In the genomic region with DNA sequence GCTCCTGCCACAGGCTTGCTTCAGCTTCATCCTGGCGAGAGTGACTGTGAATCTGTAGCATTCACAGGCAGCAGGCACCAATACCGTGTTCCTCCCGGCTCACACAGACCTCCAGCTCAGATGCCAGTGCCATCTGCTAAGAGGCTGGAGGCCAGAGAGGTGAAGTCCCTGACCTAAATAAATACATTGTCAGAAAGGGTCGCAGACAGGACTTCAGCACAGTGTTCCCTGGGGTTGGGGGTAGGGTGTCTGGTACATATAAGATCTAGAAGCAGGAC, we compare ENCODE assay signal across 9 mouse cellular contexts. TPM values are rescaled to one million over a fixed set of nuclear protein-coding genes. Genes with fewer than 3 reads are reported as not detected.
A peak's percentile ranks its signal among the peaks of the same experiment; 100 is the strongest.
DNase-seq lines count a peak whose midpoint lies in the region; ATAC-seq and TF ChIP-seq lines count a peak whose summit lies in the region.
"Had no signal": no experiment of that assay in that cellular context is flagged by ENCODE, and none has a peak within 500 bp of the region (broad histone marks: within the 10 kb centered on the region; RNA-seq: fewer than 3 reads in every experiment).

No protein-coding gene starts in this region.

- peak overlapping the region; percentile 22 for H3K4me2 ChIP-seq in embryonic facial prominence, embryonic 11.5 days (ENCODE audit: low read depth, low read length)
- H3K4me2 ChIP-seq in intestine, embryonic 16.5 days (ENCODE audit: low read depth, low read length), result peak overlapping the region; percentile 83; the same call in 1 of the 2 replicates
- peak overlapping the region; percentile 76 for H3K4me2 ChIP-seq in neural tube, embryonic 13.5 days

- no peak for DNase-seq in left cerebral cortex, adult 2 months (ENCODE audit: extremely low spot score in 1 of 2, low spot score in 2 of 2)
- DNase-seq in left cerebral cortex, postnatal 10 days (ENCODE audit: extremely low spot score in 1 of 2, low spot score in 2 of 2), result no peak
- DNase-seq in embryonic facial prominence, embryonic 11.5 days (ENCODE audit: low spot score), result no peak
- no peak for DNase-seq in frontal cortex, postnatal 10 days (ENCODE audit: low spot score in 2 of 2)
- no peak for DNase-seq in thymus, adult 2 months

- no peak for TF ChIP-seq POLR2A in thymus, adult 2 months (IDR thresholded peaks at IDR 0.05; ENCODE audit: control insufficient read depth, extremely low read depth, insufficient read depth, low read length, poor library complexity)

- H3K36me3 ChIP-seq in embryonic facial prominence, embryonic 11.5 days (replicated peaks; ENCODE audit: control insufficient read depth, insufficient read depth, low read depth, low read length), result no peaks in the 10 kb centered on the region
- H3K36me3 ChIP-seq in intestine, embryonic 16.5 days (ENCODE audit: control insufficient read depth, insufficient read depth, low read length), result no peaks in the 10 kb centered on the region
- 0 out of 2 replicates have a peak, but pooled peaks cover 2% of the 10 kb centered on the region for H3K36me3 ChIP-seq in neural tube, embryonic 13.5 days
- no peaks in the 10 kb centered on the region for H3K36me3 ChIP-seq in thymus, adult 2 months (ENCODE audit: control insufficient read depth, insufficient read depth, low read length)

- H3K9ac ChIP-seq in embryonic facial prominence, embryonic 11.5 days (replicated peaks; ENCODE audit: low read length), result peak overlapping the region; percentile 1
- H3K9ac ChIP-seq in intestine, embryonic 16.5 days (ENCODE audit: low read depth, low read length), result peak overlapping the region; percentile 5; the same call in 1 of the 2 replicates
- peak overlapping the region; percentile 85 for H3K9ac ChIP-seq in neural tube, embryonic 13.5 days

- peak overlapping the region; percentile 95 for H3K27ac ChIP-seq in left cerebral cortex, adult 2 months
- peak overlapping the region; percentile 77 for H3K27ac ChIP-seq in embryonic facial prominence, embryonic 11.5 days (replicated peaks; ENCODE audit: low read depth, low read length)
- peak overlapping the region; percentile 66 for H3K27ac ChIP-seq in intestine, embryonic 16.5 days (ENCODE audit: low read length)
- H3K27ac ChIP-seq in neural tube, embryonic 13.5 days (replicated peaks), result peak overlapping the region; percentile 93
- no peak overlapping the region for H3K27ac ChIP-seq in thymus, adult 2 months (ENCODE audit: control insufficient read depth, insufficient read depth, low read length)

- no peak for ATAC-seq in embryonic facial prominence, embryonic 11.5 days (replicated peaks; ENCODE audit: insufficient number of reproducible peaks, low FRiP score, low TSS enrichment, low read depth)
- no peak for ATAC-seq in intestine, embryonic 16.5 days
- no peak for ATAC-seq in neural tube, embryonic 13.5 days (ENCODE audit: low read depth)
- ATAC-seq in frontal cortex, adult (ENCODE audit: low TSS enrichment), result no peak
- ATAC-seq: Patski had no signal

- peaks cover 18% of the 10 kb centered on the region for H3K4me1 ChIP-seq in embryonic facial prominence, embryonic 11.5 days (ENCODE audit: control insufficient read depth, insufficient read depth, low read length)
- H3K4me1 ChIP-seq in intestine, embryonic 16.5 days (ENCODE audit: control insufficient read depth, insufficient read depth, low read length), result peaks cover 79% of the 10 kb centered on the region
- H3K4me1 ChIP-seq in neural tube, embryonic 13.5 days (replicated peaks), result peaks cover 100% of the 10 kb centered on the region
- peaks cover 34% of the 10 kb centered on the region for H3K4me1 ChIP-seq in thymus, adult 2 months (replicated peaks; ENCODE audit: control insufficient read depth, insufficient read depth, low read length)

- no peaks in the 10 kb centered on the region for H3K27me3 ChIP-seq in embryonic facial prominence, embryonic 11.5 days (ENCODE audit: control insufficient read depth, insufficient read depth, low read length)
- no peaks in the 10 kb centered on the region for H3K27me3 ChIP-seq in intestine, embryonic 16.5 days (replicated peaks; ENCODE audit: control insufficient read depth, insufficient read depth, low read length)
- no peaks in the 10 kb centered on the region for H3K27me3 ChIP-seq in neural tube, embryonic 13.5 days
- H3K27me3 ChIP-seq in thymus, adult 2 months (ENCODE audit: control insufficient read depth, insufficient read depth, low read length), result no peaks in the 10 kb centered on the region
- H3K27me3 ChIP-seq: Patski had no signal

- 17% methylated on average over 4 of the region's 4 CpGs for WGBS in embryonic facial prominence, embryonic 11.5 days
- WGBS in intestine, embryonic 16.5 days, result 44% methylated on average over 4 of the region's 4 CpGs
- WGBS in neural tube, embryonic 13.5 days, result 34% methylated on average over 4 of the region's 4 CpGs
- 84% methylated on average over 4 of the region's 4 CpGs for WGBS in thymus, adult 2 months

- H3K9me3 ChIP-seq in embryonic facial prominence, embryonic 11.5 days (replicated peaks; ENCODE audit: control insufficient read depth, low read length), result no peaks in the 10 kb centered on the region
- H3K9me3 ChIP-seq in intestine, embryonic 16.5 days (ENCODE audit: control insufficient read depth, low read length), result no peaks in the 10 kb centered on the region
- no peaks in the 10 kb centered on the region for H3K9me3 ChIP-seq in neural tube, embryonic 13.5 days

- no peak for TF ChIP-seq CTCF in left cerebral cortex, adult 2 months (IDR thresholded peaks at IDR 0.05)
- no peak for TF ChIP-seq CTCF in thymus, adult 2 months (IDR thresholded peaks at IDR 0.05; ENCODE audit: borderline replicate concordance, control insufficient read depth, extremely low read depth, insufficient read depth, low read length, poor library complexity)

- H3K4me3 ChIP-seq in left cerebral cortex, adult 2 months, result peak overlapping the region; percentile 85
- no peak overlapping the region; the same call in 1 of the 2 replicates for H3K4me3 ChIP-seq in embryonic facial prominence, embryonic 11.5 days (ENCODE audit: low read depth, low read length)
- no peak overlapping the region; the same call in 1 of the 2 replicates for H3K4me3 ChIP-seq in intestine, embryonic 16.5 days (ENCODE audit: low read length)
- peak overlapping the region; percentile 59 for H3K4me3 ChIP-seq in neural tube, embryonic 13.5 days
- H3K4me3 ChIP-seq in thymus, adult 2 months (ENCODE audit: control insufficient read depth, insufficient read depth, low read length), result no peak overlapping the region

- intact Hi-C loops in left cerebral cortex, adult 2 months (cut with DNase I), result no loop called here
- intact Hi-C loops in left cerebral cortex, postnatal 10 days (cut with DNase I), result no loop called here

RNA-seq across cellular contexts. Expression of a gene that starts 22.3 kb away (rescaled TPM):
- 10 to 100 TPM; 81.1 to 92.6 TPM for total RNA-seq in left cerebral cortex, adult 2 months (2021)
- total RNA-seq in left cerebral cortex, postnatal 10 days (2021), result 100 to 1,000 TPM; 148 to 156 TPM
- polyA plus RNA-seq in embryonic facial prominence, embryonic 11.5 days (2014; fragmentation: Nextera tagmentation; extraction: Ambion mirVana), result 41.7 and 44.8 TPM in 2 replicates
- polyA plus RNA-seq in intestine, embryonic 16.5 days (2015; fragmentation: Nextera tagmentation; extraction: Ambion mirVana), result 19.1 and 21.5 TPM in 2 replicates
- 86.3 and 90.7 TPM in 2 replicates for polyA plus RNA-seq in neural tube, embryonic 13.5 days (2015; fragmentation: Nextera tagmentation; extraction: Ambion mirVana)
- polyA plus RNA-seq in thymus, adult 2 months (2012; rRNA removed), result 45.4 and 51.6 TPM in 2 replicates

RNA-seq across cellular contexts. Expression of a gene that starts 28.0 kb away (rescaled TPM):
- not detected for total RNA-seq in left cerebral cortex, adult 2 months (2021)
- total RNA-seq in left cerebral cortex, postnatal 10 days (2021), result not detected
- not detected in 2 replicates for polyA plus RNA-seq in embryonic facial prominence, embryonic 11.5 days (2014; fragmentation: Nextera tagmentation; extraction: Ambion mirVana)
- polyA plus RNA-seq in intestine, embryonic 16.5 days (2015; fragmentation: Nextera tagmentation; extraction: Ambion mirVana), result 383 and 542 TPM in 2 replicates
- not detected in 2 replicates for polyA plus RNA-seq in neural tube, embryonic 13.5 days (2015; fragmentation: Nextera tagmentation; extraction: Ambion mirVana)
- 0.42 and 0.49 TPM in 2 replicates for polyA plus RNA-seq in thymus, adult 2 months (2012; rRNA removed)
- polyA plus RNA-seq: Patski had no signal

RNA-seq across cellular contexts. Expression of a gene that starts 29.3 kb away (rescaled TPM):
- total RNA-seq in left cerebral cortex, adult 2 months (2021), result 1 to 10 TPM in 1 of 2 experiments, not detected in 1; 1.9 TPM
- 1 to 10 TPM; 1.8 to 3.1 TPM for total RNA-seq in left cerebral cortex, postnatal 10 days (2021)
- 0.68 TPM in 1 of 2 replicates, not detected in the other for polyA plus RNA-seq in embryonic facial prominence, embryonic 11.5 days (2014; fragmentation: Nextera tagmentation; extraction: Ambion mirVana)
- 7.4 and 10.3 TPM in 2 replicates for polyA plus RNA-seq in intestine, embryonic 16.5 days (2015; fragmentation: Nextera tagmentation; extraction: Ambion mirVana)
- polyA plus RNA-seq in neural tube, embryonic 13.5 days (2015; fragmentation: Nextera tagmentation; extraction: Ambion mirVana), result 2.6 and 4.0 TPM in 2 replicates
- polyA plus RNA-seq in thymus, adult 2 months (2012; rRNA removed), result 0.47 and 0.61 TPM in 2 replicates
- polyA plus RNA-seq: Patski had no signal

RNA-seq across cellular contexts. Expression of a gene that starts 38.5 kb away (rescaled TPM):
- 1 to 10 TPM; 1.8 to 2.9 TPM for total RNA-seq in left cerebral cortex, adult 2 months (2021)
- total RNA-seq in left cerebral cortex, postnatal 10 days (2021), result 1 to 10 TPM; 2.4 to 2.7 TPM
- polyA plus RNA-seq in embryonic facial prominence, embryonic 11.5 days (2014; fragmentation: Nextera tagmentation; extraction: Ambion mirVana), result not detected in 2 replicates
- 4.4 and 4.6 TPM in 2 replicates for polyA plus RNA-seq in intestine, embryonic 16.5 days (2015; fragmentation: Nextera tagmentation; extraction: Ambion mirVana)
- polyA plus RNA-seq in neural tube, embryonic 13.5 days (2015; fragmentation: Nextera tagmentation; extraction: Ambion mirVana), result 1.6 and 1.7 TPM in 2 replicates
- 2.5 and 2.8 TPM in 2 replicates for polyA plus RNA-seq in thymus, adult 2 months (2012; rRNA removed)
- polyA plus RNA-seq: Patski had no signal

RNA-seq across cellular contexts. Expression of a gene that starts 48.3 kb away (rescaled TPM):
- 10 to 100 TPM; 18.3 TPM for total RNA-seq in left cerebral cortex, adult 2 months (2021)
- total RNA-seq in left cerebral cortex, postnatal 10 days (2021), result 10 to 100 TPM; 18.6 to 20.2 TPM
- 38.5 and 38.8 TPM in 2 replicates for polyA plus RNA-seq in embryonic facial prominence, embryonic 11.5 days (2014; fragmentation: Nextera tagmentation; extraction: Ambion mirVana)
- 27.5 and 32.2 TPM in 2 replicates for polyA plus RNA-seq in intestine, embryonic 16.5 days (2015; fragmentation: Nextera tagmentation; extraction: Ambion mirVana)
- polyA plus RNA-seq in neural tube, embryonic 13.5 days (2015; fragmentation: Nextera tagmentation; extraction: Ambion mirVana), result 42.1 and 43.5 TPM in 2 replicates
- polyA plus RNA-seq in thymus, adult 2 months (2012; rRNA removed), result 33.7 and 34.5 TPM in 2 replicates

Comparison
In these comparisons a context has a peak if more than half of its experiments do, and no peak if none do; other contexts are left out.
1. H3K4me3 ChIP-seq: peak in left cerebral cortex, adult 2 months (single experiment) and neural tube, embryonic 13.5 days (single experiment); none in embryonic facial prominence, embryonic 11.5 days (single experiment), intestine, embryonic 16.5 days (single experiment) and thymus, adult 2 months (single experiment).
2. H3K4me2 ChIP-seq: peak in every context shown above with its lines; median percentile 83 in intestine, embryonic 16.5 days; 76 in neural tube, embryonic 13.5 days; 22 in embryonic facial prominence, embryonic 11.5 days.
3. H3K9ac ChIP-seq: peak in every context shown above with its lines; median percentile 85 in neural tube, embryonic 13.5 days; 5 in intestine, embryonic 16.5 days; 1 in embryonic facial prominence, embryonic 11.5 days.
4. RNA of a gene that starts 28.0 kb away (polyA plus RNA-seq): 383 to 542 TPM in intestine, embryonic 16.5 days; 0.42 to 0.49 TPM in thymus, adult 2 months, not detected in neural tube, embryonic 13.5 days and not detected in embryonic facial prominence, embryonic 11.5 days; every median in the first group is over 100 times any median in the second.